Mouse (Mus musculus): ENCODE measurements around the gene Phkg1. TPM values are rescaled to one million over a fixed set of nuclear protein-coding genes. Genes with fewer than 3 reads are reported as not detected.

Gene Phkg1
- polyA plus RNA-seq (2017; shearing (Covaris generic)): 1 to 10 TPM; 1.2 to 1.7 TPM

DNA sequence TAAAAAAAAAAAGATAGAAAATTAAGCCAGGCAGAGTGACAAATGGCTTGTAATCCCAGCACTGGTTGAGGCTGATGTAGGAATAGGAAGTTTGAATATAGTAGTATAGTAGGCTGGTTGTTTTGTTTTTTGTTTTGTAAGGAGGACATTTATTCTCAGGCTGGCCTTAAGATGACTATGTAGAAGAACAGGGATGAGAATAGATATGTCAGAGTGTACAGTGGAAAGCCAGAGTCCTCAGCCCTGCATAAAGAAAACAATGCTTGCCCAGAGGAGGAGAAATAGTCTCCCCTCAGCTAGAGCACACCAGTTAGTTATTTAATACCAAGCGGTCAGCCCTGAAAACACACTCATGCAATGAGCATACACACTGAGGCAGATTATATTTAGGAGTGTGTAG is at the start of gene Phkg1:
Phkg1 (minus strand) TSS at position 101 of the 400 bp plus-strand sequence.

DNA sequence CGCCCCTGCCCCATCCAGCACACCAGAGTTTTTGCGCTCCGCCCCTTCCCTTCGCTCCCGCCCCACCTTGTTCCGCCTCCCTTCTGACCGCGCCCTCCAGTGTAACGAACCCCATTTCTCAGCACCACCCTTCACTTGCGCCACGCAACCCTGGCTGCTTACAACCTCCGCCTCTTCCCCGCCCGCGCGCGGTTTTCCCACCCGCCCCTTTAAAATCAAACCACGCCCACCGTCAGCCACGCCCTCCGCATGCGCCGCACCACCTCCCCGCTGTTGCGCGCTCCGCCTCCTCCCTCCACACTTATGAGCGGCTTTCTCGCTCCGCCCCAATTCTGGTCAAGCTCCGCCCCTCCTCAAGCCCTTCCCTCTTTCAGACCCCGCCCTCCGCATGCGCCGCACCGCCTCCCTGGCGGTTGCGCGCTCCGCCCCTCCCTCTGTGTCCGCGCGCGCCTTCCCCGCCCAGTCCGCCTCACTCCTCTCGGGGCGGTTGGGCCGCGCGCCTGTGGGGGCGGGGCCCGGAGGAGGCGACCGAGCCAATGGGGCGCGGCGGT is 43.2 kb upstream of the Phkg1 start, which contains the start of gene Vkorc1l1:
Vkorc1l1 (plus strand) TSS at position 476 of the 551 bp plus-strand sequence.

DNA sequence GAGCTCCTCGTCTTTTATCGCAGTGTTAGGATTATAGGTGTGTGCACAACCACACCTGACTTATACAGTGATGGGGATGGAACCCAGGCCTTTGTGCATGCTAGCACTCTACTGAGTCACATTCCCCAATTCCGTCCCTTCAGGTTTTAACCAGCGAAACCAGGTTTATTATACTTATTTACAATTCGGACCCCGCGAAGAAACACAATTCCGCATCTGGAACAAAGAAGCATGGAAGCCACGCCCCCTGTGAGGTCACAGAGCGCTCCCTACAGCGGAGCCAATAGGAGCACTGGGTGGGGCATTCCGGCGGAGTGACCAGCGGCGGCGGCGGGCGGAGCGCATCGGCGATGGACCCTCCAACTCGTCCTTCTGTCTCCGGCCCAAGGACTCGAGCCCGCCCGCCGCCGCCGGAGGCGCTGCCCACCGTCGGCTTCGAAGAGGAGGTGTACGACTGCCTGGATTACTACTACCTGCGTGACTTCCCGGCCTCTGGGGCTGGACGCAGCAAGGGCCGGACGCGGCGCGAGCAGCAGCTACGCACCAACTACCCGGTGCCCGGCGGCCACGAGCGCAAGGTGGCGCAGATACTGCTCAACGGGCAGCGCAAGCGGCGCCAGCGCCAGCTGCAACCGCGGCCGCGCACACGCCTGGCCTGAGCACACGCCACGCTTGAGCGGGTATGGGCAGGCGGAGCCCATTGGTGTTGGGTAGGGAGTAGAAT is 10.1 kb upstream of the Phkg1 start, which contains the start of gene Nupr1l:
Nupr1l (plus strand) TSS at position 299 of the 724 bp plus-strand sequence.

DNA sequence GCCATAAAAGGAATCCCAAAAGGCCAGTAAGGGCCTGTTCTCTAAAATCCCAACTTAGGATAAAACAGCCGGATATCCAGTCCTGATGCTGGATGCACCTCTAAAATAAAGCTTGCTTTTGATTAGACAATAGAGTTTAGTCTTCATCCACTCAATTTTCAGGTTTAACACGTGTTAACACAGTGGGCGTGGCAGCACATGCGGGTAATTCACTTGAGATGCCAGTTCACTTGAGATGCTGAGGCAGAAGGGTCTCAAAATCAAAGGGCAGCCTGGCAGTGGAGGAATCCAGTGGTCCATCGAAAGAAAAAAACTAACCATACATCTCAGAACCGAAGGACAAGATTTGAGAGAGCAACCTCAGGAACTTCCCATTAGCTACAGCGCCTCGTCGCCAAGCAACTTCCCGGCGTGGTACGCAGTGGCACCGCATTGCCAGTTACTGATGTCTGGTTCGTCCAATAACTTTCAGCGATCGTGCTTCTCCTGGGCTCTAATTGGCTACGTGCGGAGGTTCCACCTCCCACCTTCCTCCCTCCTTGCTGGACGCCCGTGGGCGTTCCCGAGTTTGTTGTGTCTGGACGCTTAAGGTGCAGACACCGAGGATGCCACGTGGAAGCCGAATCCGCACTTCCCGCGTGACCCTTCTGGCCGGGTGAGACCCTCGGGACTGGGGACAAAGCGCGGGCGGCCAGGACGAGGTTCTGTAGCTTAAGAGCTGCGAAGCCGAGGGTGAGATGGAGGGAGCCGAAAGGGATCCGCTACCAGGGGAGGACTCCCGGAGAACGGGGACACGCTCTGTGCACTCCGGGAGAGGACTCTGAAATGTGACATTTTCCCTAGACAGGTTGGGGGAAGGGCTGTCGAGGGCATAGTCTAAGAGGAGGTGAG is 2.9 kb downstream of the Phkg1 start, which contains the start of gene Zbed5:
Zbed5 (plus strand) TSS at position 526 of the 891 bp plus-strand sequence.

DNA sequence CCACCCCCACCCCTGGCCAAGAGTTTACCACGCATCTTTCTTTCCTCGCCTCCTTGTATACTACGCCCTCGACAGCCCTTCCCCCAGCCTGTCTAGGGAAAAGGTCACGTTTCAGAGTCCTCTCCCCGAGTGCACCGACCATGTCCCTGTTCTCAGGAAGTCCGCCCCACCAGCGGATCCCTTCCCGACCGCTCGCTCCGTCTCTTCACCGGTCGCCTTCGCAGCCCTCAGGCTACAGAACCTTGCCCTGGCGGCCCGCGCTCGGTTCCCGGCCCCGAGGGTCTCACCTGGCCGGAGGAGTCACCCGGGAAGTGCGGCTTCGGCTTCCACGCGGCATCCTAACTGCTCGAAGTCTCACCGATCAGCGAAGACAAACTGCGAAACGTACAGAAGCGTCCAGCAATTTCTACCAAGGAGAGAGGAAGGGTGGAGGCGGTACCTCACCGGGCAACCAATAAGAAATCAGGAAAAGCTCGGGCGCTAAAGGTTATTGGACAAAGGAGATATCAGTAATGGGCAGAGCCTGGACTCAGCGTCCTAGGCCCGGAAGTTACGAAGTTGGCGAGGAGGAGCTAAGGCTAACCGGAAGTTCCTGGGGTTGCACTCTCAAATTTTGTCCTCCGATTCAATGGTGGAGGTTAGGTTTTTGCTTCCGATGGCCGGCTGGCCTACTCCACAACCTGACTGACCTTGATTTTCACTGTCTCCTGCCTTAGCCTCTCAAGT is 11.3 kb downstream of the Phkg1 start, which contains the start of gene Chchd2:
Chchd2 (minus strand) TSS at position 560 of the 726 bp plus-strand sequence.

DNA sequence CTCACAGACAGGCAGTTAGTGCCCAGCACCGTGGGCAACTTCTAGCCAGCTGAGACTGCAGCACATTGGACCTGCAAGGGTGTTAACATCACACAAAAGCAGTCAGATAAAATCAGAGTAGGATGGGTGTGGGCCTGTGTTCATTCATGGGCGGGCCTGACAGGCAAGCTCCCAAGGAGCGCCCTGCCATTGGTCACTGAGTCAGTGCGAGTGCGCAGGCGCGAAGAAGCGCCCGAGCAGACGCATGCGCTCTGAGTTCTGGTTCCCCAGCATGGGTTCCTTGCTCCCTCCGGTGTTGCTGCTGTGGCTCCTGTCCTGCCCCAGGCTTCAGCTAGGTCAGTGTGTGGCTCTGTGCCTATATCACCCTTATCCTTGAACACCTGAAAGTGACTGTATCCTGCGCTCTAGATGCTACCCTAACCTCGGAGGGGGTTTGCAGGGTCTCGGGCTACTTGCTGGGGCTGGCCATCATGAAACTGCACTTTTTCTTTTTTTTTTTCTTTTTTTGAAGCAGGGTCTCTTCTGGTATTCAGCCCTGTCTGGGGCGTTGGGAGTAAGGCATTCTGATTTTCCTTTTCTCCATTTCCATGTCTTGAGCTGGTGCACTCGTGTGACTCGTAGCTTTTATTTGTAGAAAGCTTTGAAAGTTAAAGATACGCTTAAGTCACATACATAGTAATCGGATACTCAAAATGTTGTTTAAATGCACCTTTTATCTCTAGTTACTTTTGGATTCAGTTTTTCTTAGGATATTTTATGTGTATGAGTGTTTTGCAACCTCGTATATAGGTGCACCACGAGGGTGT is 51.4 kb downstream of the Phkg1 start, which contains the start of gene Sumf2:
Sumf2 (plus strand) TSS at position 235 of the 806 bp plus-strand sequence.

Other genes starting within 250 kb of the Phkg1 start
- 1 to 10 TPM; 3.1 to 4.4 TPM for gene Zfp11, start 228.4 kb downstream of the Phkg1 start, polyA plus RNA-seq (2017; shearing (Covaris generic))
- gene Sept14, start 190.0 kb downstream of the Phkg1 start, polyA plus RNA-seq (2017; shearing (Covaris generic)): under 1 TPM; 0.30 to 0.54 TPM
- gene Mrps17, start 183.1 kb downstream of the Phkg1 start, polyA plus RNA-seq (2017; shearing (Covaris generic)): 100 to 1,000 TPM in 1 of 2 experiments, 10 to 100 TPM in 1; 89.5 to 115 TPM
- 10 to 100 TPM; 27.5 to 38.4 TPM for gene Nipsnap2, start 173.5 kb downstream of the Phkg1 start, polyA plus RNA-seq (2017; shearing (Covaris generic))
- gene Psph, start 111.1 kb downstream of the Phkg1 start, polyA plus RNA-seq (2017; shearing (Covaris generic)): 10 to 100 TPM; 54.0 to 61.0 TPM
- 10 to 100 TPM; 22.9 to 40.9 TPM for gene Sumf2, start 51.6 kb downstream of the Phkg1 start, polyA plus RNA-seq (2017; shearing (Covaris generic))
- gene Chchd2, start 11.1 kb downstream of the Phkg1 start, polyA plus RNA-seq (2017; shearing (Covaris generic)): 100 to 1,000 TPM; 415 to 430 TPM
- gene Zbed5, start 2.8 kb downstream of the Phkg1 start, polyA plus RNA-seq (2017; shearing (Covaris generic)): 1 to 10 TPM; 1.3 to 3.4 TPM
- gene Nupr1l, start 10.0 kb upstream of the Phkg1 start, polyA plus RNA-seq (2017; shearing (Covaris generic)): 1 to 10 TPM in 1 of 2 experiments, under 1 TPM in 1; 0.36 to 2.4 TPM
- 10 to 100 TPM; 15.3 to 17.9 TPM for gene Vkorc1l1, start 43.4 kb upstream of the Phkg1 start, polyA plus RNA-seq (2017; shearing (Covaris generic))
- gene Gusb, start 104.5 kb upstream of the Phkg1 start, polyA plus RNA-seq (2017; shearing (Covaris generic)): 10 to 100 TPM; 40.4 to 69.0 TPM
- gene Asl, start 130.7 kb upstream of the Phkg1 start, polyA plus RNA-seq (2017; shearing (Covaris generic)): 10 to 100 TPM; 66.8 to 69.6 TPM
- gene Crcp, start 130.7 kb upstream of the Phkg1 start, polyA plus RNA-seq (2017; shearing (Covaris generic)): 10 to 100 TPM; 41.8 to 45.5 TPM
- 1 to 10 TPM; 6.8 to 7.4 TPM for gene Tpst1, start 174.8 kb upstream of the Phkg1 start, polyA plus RNA-seq (2017; shearing (Covaris generic))
- gene Kctd7, start 246.3 kb upstream of the Phkg1 start, polyA plus RNA-seq (2017; shearing (Covaris generic)): 1 to 10 TPM; 5.1 to 6.2 TPM

Measured in inflammation-experienced regulatory T-cells (primary cell).